Mouse (Mus musculus) liver, embryonic 14.5 days (tissue): ENCODE data around the gene Itpkb. TPM values are rescaled to one million over a fixed set of nuclear protein-coding genes. Genes with fewer than 3 reads are reported as not detected.

Experiments
- ATAC-seq: fragments of 200-750 bp; cut with Nextera tagmentation; 2 replicates; pipeline ENCODE4 v1.8.0; 2017; ENCODE audit warnings: moderate number of reproducible peaks, mild to moderate bottlenecking, moderate library complexity; ENCODE audit not compliant: insufficient read depth
- DNase-seq, 3 experiments: peaks; one replicate each; pipeline ENCODE4 v3.0.0-alpha.2; 2012 to 2013; ENCODE audit warnings: low read depth in 3 of 3, low spot score in 3 of 3
- H3K27ac ChIP-seq: fragments of 300-500 bp; sonication (generic); 2 replicates; pipeline ENCODE4 v1.5.1; 2014; ENCODE audit warnings: moderate library complexity, mild to moderate bottlenecking, control low read depth, inconsistent platforms
- H3K27me3 ChIP-seq: fragments of 300-500 bp; sonication (generic); 2 replicates; pipeline ENCODE4 v1.6.1; 2014; ENCODE audit warnings: mild to moderate bottlenecking, low read length, moderate library complexity; ENCODE audit not compliant: control insufficient read depth, insufficient read depth
- H3K36me3 ChIP-seq: fragments of 300-500 bp; sonication (generic); replicated peaks from 2 replicates; pipeline ENCODE4 v1.6.1; 2014; ENCODE audit warnings: low read depth; ENCODE audit not compliant: control insufficient read depth, insufficient read depth
- H3K4me1 ChIP-seq, 2 experiments: fragments of 200-500 bp in 1 of 2; fragments of 300-500 bp in 1 of 2; sonication (generic) in 1 of 2; replicated peaks; 2 replicates each; pipeline ENCODE4 v1.6.1; 2012 to 2014; ENCODE audit warnings: antibody characterized with exemption in 1 of 2, inconsistent platforms in 1 of 2, low read length in 1 of 2; ENCODE audit not compliant: control insufficient read depth in 2 of 2, insufficient read depth in 2 of 2
- H3K4me2 ChIP-seq: fragments of 300-500 bp; sonication (generic); 2 replicates; pipeline ENCODE4 v1.6.1; 2014; ENCODE audit warnings: low read depth, mild to moderate bottlenecking, control low read depth, moderate library complexity
- H3K4me3 ChIP-seq, 2 experiments: fragments of 200-500 bp in 1 of 2; fragments of 300-500 bp in 1 of 2; sonication (generic) in 1 of 2; 2 replicates each; pipeline ENCODE4 v1.5.1; 2012 to 2014; ENCODE audit warnings: low read depth in 2 of 2, low read length in 2 of 2, mild to moderate bottlenecking in 2 of 2, control low read depth in 1 of 2, inconsistent platforms in 1 of 2, moderate library complexity in 1 of 2; ENCODE audit not compliant: insufficient read depth in 1 of 2
- H3K9ac ChIP-seq: fragments of 300-500 bp; sonication (generic); replicated peaks from 2 replicates; pipeline ENCODE4 v1.6.1; 2014; ENCODE audit warnings: mild to moderate bottlenecking, control low read depth, moderate library complexity
- H3K9me3 ChIP-seq: fragments of 300-500 bp; sonication (generic); 2 replicates; pipeline ENCODE4 v1.6.1; 2016; ENCODE audit warnings: low read length, mixed read lengths; ENCODE audit not compliant: control insufficient read depth
- CTCF ChIP-seq: IDR thresholded peaks from 2 replicates; pipeline ENCODE4 v1.5.1; 2016; ENCODE audit warnings: antibody characterized with exemption, low read depth, control low read depth
- EP300 ChIP-seq: IDR thresholded peaks from 2 replicates; pipeline ENCODE4 v1.6.1; 2016; ENCODE audit warnings: antibody characterized with exemption, low read depth
- WGBS: fragments of 180-500 bp; shearing (Covaris S2); extraction: QIAGEN DNeasy Blood & Tissue Kit; methylation state at CpG from one replicate; pipeline ENCODE4 v1.1.7; 2014; ENCODE audit not compliant: insufficient replicate concordance; 5-methylcytosine and 5-hydroxymethylcytosine counted together
- polyA plus RNA-seq, 2 experiments: library from polyadenylated mRNA; depleted of rRNA in 1 of 2; stranded (reverse) in 1 of 2; unstranded in 1 of 2; fragments of >200 nt; fragmentation: Nextera tagmentation in 1 of 2; extraction: Ambion mirVana in 1 of 2; gene quantifications; 2 replicates each; pipeline versions ENCODE4 v1.2.1 to v1.2.3; 2012 to 2014

Itpkb gene
- polyA plus RNA-seq, 2 experiments = 0.52 to 1.3 TPM

DNA sequence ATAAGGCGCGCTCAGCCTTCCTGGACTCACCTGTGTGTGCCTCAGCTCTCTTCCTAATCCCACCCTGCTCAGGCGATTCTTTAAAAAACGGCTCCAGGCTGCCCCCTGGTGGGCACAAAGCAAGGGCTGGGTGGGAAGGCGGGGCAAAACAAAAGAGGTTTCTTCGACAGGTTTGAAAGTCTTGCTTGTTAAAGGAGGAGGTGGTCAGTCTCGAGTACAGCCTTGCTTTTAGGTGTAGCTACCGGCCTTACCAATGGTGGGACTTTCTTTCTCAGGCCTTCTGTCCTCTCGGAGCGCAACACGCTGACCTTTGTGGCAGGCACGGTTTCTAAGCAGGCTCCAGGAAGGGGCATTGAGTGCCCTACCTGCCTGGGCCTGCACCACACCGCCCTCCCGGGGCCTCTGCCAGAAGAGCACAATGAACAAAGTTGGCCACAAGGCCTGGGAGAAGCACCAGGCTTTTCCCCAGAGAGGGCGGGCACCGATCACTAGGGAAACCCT is 76.9 kb downstream of the Itpkb start:
- TF ChIP-seq CTCF (peak; percentile 86), EP300 (no peak)
- H3K9ac ChIP-seq = no peak overlapping the region
- 21% methylated on average over 16 of the region's 16 CpGs for WGBS
- H3K9me3 ChIP-seq = no peaks in the 10 kb centered on the region
- no peaks in the 10 kb centered on the region for H3K27me3 ChIP-seq
- H3K4me3 ChIP-seq = peak overlapping the region; percentile 18 to 21; a peak in 1 of 4 replicates
- H3K27ac ChIP-seq = no peak overlapping the region
- DNase-seq (no peak), ATAC-seq (no peak)
- H3K4me1 ChIP-seq = peaks cover 0 to 25% of the 10 kb centered on the region in 2 experiments; a peak in 2 of 4 replicates
- peak overlapping the region; percentile 39 for H3K4me2 ChIP-seq
- no peaks in the 10 kb centered on the region for H3K36me3 ChIP-seq

DNA sequence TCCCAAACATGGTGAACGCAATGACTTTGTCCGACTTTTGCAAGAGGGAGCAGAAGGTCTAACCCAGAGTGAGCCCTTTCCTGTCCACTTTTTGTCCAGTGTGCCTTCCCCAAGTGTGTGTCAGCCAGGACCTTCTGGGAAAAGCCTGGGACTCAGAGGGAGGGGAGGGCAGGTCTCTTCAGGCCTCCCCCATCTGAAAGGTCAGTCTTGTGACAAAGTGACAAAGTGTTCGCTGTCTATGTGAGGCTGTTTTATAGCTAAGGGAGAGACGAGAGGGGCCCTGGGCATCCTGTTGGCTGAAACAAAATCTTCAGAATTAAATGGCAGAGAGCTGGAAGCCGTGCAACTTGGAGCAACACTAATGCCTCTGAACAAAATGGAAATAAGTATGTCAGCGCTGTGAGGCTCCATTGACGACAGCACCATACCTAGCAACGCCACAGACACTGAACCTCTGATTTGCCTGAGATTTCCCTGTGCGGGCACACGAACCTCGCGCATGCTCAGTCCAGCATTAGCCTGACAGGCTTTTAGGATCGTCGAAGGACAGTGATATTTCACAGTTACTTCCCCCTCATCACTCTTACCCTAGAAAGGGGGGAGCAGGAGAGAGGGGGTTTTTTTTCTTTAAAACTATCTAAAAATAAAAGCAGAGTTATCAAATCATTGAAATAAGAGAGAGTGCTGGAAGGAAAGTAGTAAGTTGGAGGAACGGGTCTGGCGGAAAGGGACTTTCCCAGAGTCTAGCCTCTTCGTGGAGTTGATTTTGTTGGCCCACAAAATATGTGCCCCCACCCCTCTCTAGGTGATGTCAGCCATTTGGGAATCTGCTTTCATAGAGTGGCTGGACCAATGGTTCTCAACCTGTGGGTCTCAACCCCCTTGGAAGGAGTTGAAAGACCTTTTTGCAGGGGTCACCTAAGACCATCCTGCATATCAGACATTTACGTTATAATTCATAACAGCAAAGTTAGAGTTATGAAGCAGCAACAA is 77.7 kb downstream of the Itpkb start:
- H3K4me3 ChIP-seq = no peak overlapping the region
- no peaks in the 10 kb centered on the region for H3K36me3 ChIP-seq
- no peaks in the 10 kb centered on the region for H3K27me3 ChIP-seq
- ATAC-seq = no peak
- no peak overlapping the region for H3K4me2 ChIP-seq
- H3K9ac ChIP-seq = no peak overlapping the region
- H3K4me1 ChIP-seq = peaks cover 0 to 23% of the 10 kb centered on the region in 2 experiments; a peak in 2 of 4 replicates
- no peak for DNase-seq
- WGBS = 76% methylated on average over 18 of the region's 18 CpGs
- no peak overlapping the region for H3K27ac ChIP-seq
- no peak for TF ChIP-seq CTCF
- TF ChIP-seq EP300 = no peak
- H3K9me3 ChIP-seq = no peaks in the 10 kb centered on the region

DNA sequence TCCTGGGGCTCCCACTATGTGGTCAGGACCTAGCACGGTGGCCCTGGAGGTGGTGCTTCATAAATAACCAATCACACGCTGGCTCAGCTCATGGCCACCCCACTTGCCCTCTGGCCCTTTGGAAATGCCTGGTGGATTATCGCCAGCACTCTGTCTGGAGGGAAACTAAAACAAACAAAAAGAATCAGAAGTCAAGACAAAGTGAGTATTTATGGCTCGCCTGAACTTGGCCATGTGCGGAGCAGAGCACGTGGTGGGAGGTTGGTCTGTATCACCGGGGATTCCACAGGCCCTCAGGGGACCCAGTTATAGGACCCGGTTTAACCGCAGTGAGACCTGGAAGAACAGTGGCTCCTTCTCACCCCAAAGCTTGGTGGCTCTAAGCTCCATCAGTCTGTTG is 78.5 kb downstream of the Itpkb start:
- 69% methylated on average over 9 of the region's 9 CpGs for WGBS
- Histone ChIP-seq H3K4me1 (peaks cover 0 to 16% of the 10 kb centered on the region in 2 experiments; a peak in 2 of 4 replicates), H3K36me3 (no peaks in the 10 kb centered on the region), H3K4me2 (no peak overlapping the region), H3K27ac (no peak overlapping the region), H3K27me3 (no peaks in the 10 kb centered on the region), H3K4me3 (no peak overlapping the region), H3K9me3 (no peaks in the 10 kb centered on the region), H3K9ac (no peak overlapping the region)
- ATAC-seq (no peak), DNase-seq (no peak)
- TF ChIP-seq CTCF = no peak
- no peak for TF ChIP-seq EP300

DNA sequence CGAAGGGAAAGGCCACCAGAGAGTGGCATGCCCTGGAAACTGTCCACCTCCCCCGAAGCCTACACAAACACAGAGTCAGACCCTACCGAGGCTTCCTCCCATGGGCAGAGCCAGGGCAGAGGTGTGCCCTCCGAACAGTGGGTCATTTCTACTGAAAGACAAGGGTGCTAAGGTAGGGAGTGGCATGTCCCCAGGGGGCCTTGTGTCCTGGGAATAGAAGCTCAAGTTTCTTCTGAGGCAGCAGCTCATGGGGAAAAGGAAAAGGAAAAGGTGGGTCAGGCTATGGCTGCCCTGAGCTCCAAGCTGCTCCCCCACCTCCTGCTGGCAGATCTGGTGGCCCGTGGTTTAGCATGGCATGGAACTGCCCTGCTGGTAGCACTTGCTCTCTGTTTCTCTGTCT is 79.5 kb downstream of the Itpkb start:
- WGBS = 48% methylated on average over 5 of the region's 5 CpGs
- Histone ChIP-seq H3K4me1 (peaks cover 0 to 9% of the 10 kb centered on the region in 2 experiments; a peak in 2 of 4 replicates), H3K36me3 (no peaks in the 10 kb centered on the region), H3K4me3 (no peak overlapping the region), H3K27ac (no peak overlapping the region), H3K9me3 (no peaks in the 10 kb centered on the region), H3K27me3 (no peaks in the 10 kb centered on the region), H3K4me2 (no peak overlapping the region), H3K9ac (no peak overlapping the region)
- no peak for ATAC-seq
- TF ChIP-seq CTCF (no peak), EP300 (no peak)
- no peak for DNase-seq

DNA sequence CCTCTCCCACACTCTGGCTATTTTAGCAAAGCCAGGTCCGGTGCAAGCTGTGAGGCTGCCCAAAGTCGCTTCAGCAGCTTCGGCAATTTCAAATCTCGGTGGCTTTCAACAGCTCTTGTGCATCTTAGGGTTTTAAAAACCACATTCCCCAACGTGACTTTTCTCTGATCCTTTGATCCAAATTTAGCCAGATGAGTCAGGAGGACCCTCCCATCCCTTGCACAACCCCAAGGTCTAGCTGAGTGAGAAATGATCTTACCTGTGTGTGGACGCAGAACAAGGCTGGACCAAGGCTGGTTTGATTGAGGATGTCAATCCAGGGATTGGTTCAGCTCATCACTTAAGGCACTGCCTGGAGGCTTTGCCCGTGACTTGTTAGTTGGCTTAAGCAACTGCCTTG is 80.0 kb downstream of the Itpkb start:
- H3K27me3 ChIP-seq = no peaks in the 10 kb centered on the region
- H3K27ac ChIP-seq = no peak overlapping the region
- 51% methylated on average over 7 of the region's 7 CpGs for WGBS
- H3K9ac ChIP-seq = no peak overlapping the region
- H3K9me3 ChIP-seq = no peaks in the 10 kb centered on the region
- H3K4me2 ChIP-seq = no peak overlapping the region
- DNase-seq (no peak), ATAC-seq (no peak)
- H3K4me1 ChIP-seq = peaks cover 0 to 4% of the 10 kb centered on the region in 2 experiments; a peak in 2 of 4 replicates
- TF ChIP-seq EP300 (no peak), CTCF (no peak)
- no peaks in the 10 kb centered on the region for H3K36me3 ChIP-seq
- no peak overlapping the region for H3K4me3 ChIP-seq
